In genomic region chr8:105938306-105938669, GRCm38 (mm10) we compare ENCODE assay signal across 7 mouse cellular contexts. TPM values are rescaled to one million over a fixed set of nuclear protein-coding genes. Genes with fewer than 3 reads are reported as not detected.
DNase-seq lines count a peak whose midpoint lies in the region; ATAC-seq lines count a peak whose summit lies in the region.

Gene Psmb10 (minus strand): TSS chr8:105938444.

- 24% methylated on average over 4 of the region's 4 CpGs for WGBS in embryonic facial prominence, embryonic 15.5 days

- H3K27ac ChIP-seq in embryonic facial prominence, embryonic 15.5 days (replicated peaks): peak within 1 kb of the TSS; percentile 83

- no peaks in the 10 kb centered on the region for H3K9me3 ChIP-seq in embryonic facial prominence, embryonic 15.5 days (replicated peaks)

- intact Hi-C loops in heart, postnatal 25 days (cut with DNase I): loop anchor here (2.0 kb wide), 1 partner anchor 19 kb away; no protein-coding TSS in a partner anchor

- peaks cover 17% of the 10 kb centered on the region for H3K4me1 ChIP-seq in embryonic facial prominence, embryonic 15.5 days

- H3K4me3 ChIP-seq in embryonic facial prominence, embryonic 15.5 days (replicated peaks): peak within 1 kb of the TSS; percentile 87

- H3K4me2 ChIP-seq in embryonic facial prominence, embryonic 15.5 days (replicated peaks): peak within 1 kb of the TSS; percentile 94

- no peaks in the 10 kb centered on the region for H3K27me3 ChIP-seq in embryonic facial prominence, embryonic 15.5 days

- peak within 1 kb of the TSS; percentile 71 for H3K9ac ChIP-seq in embryonic facial prominence, embryonic 15.5 days

- peaks cover 41% of the 10 kb centered on the region for H3K36me3 ChIP-seq in embryonic facial prominence, embryonic 15.5 days

- peak; percentile 56 for DNase-seq in CD4-positive, CD25-positive, alpha-beta regulatory T cell, adult 2 months (ENCODE audit: low read depth, low spot score)
- peak; percentile 39 for DNase-seq in MEL-GATA-1-ER (ENCODE audit: extremely low read depth, low read depth)
- DNase-seq in heart, postnatal 25 days (ENCODE audit: low spot score): no peak
- DNase-seq in layer of hippocampus, postnatal 36 days: no peak
- DNase-seq in ovary, postnatal 36 days (ENCODE audit: low spot score): no peak

- no peak for ATAC-seq in embryonic facial prominence, embryonic 15.5 days (ENCODE audit: insufficient number of reproducible peaks, low FRiP score, low TSS enrichment, low read depth)
- peak; percentile 11; the same call in 1 of the 2 replicates for ATAC-seq in megakaryocyte, adult 5-6 weeks (ENCODE audit: poor library complexity, severe bottlenecking)

RNA-seq across cellular contexts. Expression of gene Psmb10, which starts in this region (rescaled TPM):
- polyA plus RNA-seq in embryonic facial prominence, embryonic 15.5 days (2015; fragmentation: Nextera tagmentation; extraction: Ambion mirVana): 31.0 and 33.8 TPM in 2 replicates
- 10 to 100 TPM; 64.8 to 68.3 TPM for total RNA-seq in heart, postnatal 25 days (2021)
- 10 to 100 TPM; 57.0 to 69.0 TPM for total RNA-seq in layer of hippocampus, postnatal 36 days (2021)
- 164 and 185 TPM in 2 replicates for total RNA-seq in megakaryocyte, adult 5-6 weeks (2015)
- 56.1 and 63.6 TPM in 2 replicates for total RNA-seq in megakaryocyte, adult 5-6 weeks (2017)

Comparison
In these comparisons a context has a peak if more than half of its experiments do, and no peak if none do; other contexts are left out.
1. DNase-seq: peak in CD4-positive, CD25-positive, alpha-beta regulatory T cell, adult 2 months (single experiment) and MEL-GATA-1-ER (single experiment); none in heart, postnatal 25 days (single experiment), layer of hippocampus, postnatal 36 days (0 of 2) and ovary, postnatal 36 days (single experiment).